Mouse (Mus musculus): ENCODE data around the gene Gm28729.

GRCm38 (mm10) chr9:96532531-96532930, 7.5 kb upstream of the Gm28729 start:
- TF ChIP-seq CTCF (IDR thresholded peaks at IDR 0.05; ENCODE audit: borderline replicate concordance, extremely low read depth, insufficient read depth, insufficient read length) (no peak), POLR2A (IDR thresholded peaks at IDR 0.05; ENCODE audit: borderline replicate concordance, extremely low read depth, insufficient read depth, insufficient read length, poor library complexity, severe bottlenecking) (no peak)
